Comparison of ENCODE assay signal across 12 mouse cellular contexts in genomic region chr9:34660566-34660965, GRCm38 (mm10).
A peak's percentile ranks its signal among the peaks of the same experiment; 100 is the strongest.
DNase-seq lines count a peak whose midpoint lies in the region; ATAC-seq and TF ChIP-seq lines count a peak whose summit lies in the region.
"Had no signal": no experiment of that assay in that cellular context is flagged by ENCODE, and none has a peak within 500 bp of the region (broad histone marks: within the 10 kb centered on the region; RNA-seq: fewer than 3 reads in every experiment).

No protein-coding gene starts in this region.

- H3K4me1 ChIP-seq in limb, embryonic 11.5 days (ENCODE audit: control insufficient read depth, insufficient read depth, low read length): no peaks in the 10 kb centered on the region
- 0 out of 2 replicates have a peak, but pooled peaks cover 3% of the 10 kb centered on the region for H3K4me1 ChIP-seq in limb, embryonic 10.5 days
- H3K4me1 ChIP-seq: embryonic facial prominence, embryonic 15.5 days had no signal

- H3K27ac ChIP-seq in limb, embryonic 11.5 days (replicated peaks; ENCODE audit: low read depth, low read length): no peak overlapping the region
- H3K27ac ChIP-seq in limb, embryonic 10.5 days: no peak overlapping the region
- H3K27ac ChIP-seq: embryonic facial prominence, embryonic 15.5 days had no signal

- no peak overlapping the region for H3K4me2 ChIP-seq in limb, embryonic 11.5 days (ENCODE audit: low read depth, severe bottlenecking)
- H3K4me2 ChIP-seq: embryonic facial prominence, embryonic 15.5 days had no signal

- in situ Hi-C loops in Patski (cut with MboI; ENCODE audit: low pct_unique_long_range_greater_than_20kb): loop anchor here (5.0 to 25.0 kb wide), 2 partner anchors 357 to 502 kb away; no protein-coding TSS in a partner anchor

- intact Hi-C loops in heart, postnatal 25 days (cut with DNase I): loop anchor here (2.0 to 10.0 kb wide), 2 partner anchors 88 to 354 kb away; no protein-coding TSS in a partner anchor

- TF ChIP-seq CTCF in Patski (IDR thresholded peaks at IDR 0.05): peak; percentile 73

- H3K36me3 ChIP-seq in limb, embryonic 11.5 days (ENCODE audit: control insufficient read depth, insufficient read depth, low read length): no peaks in the 10 kb centered on the region
- no peaks in the 10 kb centered on the region for H3K36me3 ChIP-seq in limb, embryonic 10.5 days
- H3K36me3 ChIP-seq: embryonic facial prominence, embryonic 15.5 days; G1E had no signal

- POLR2A ChIA-PET in Patski (lab: Charles Lee): no interaction called here

- CTCF ChIA-PET in Patski (lab: Charles Lee): interaction anchor here (0.7 to 2.3 kb wide), 15 partner anchors 8 to 355 kb away, joined by 3 to 6 read pairs (median 3); no protein-coding TSS in a partner anchor

- no peaks in the 10 kb centered on the region for H3K9me3 ChIP-seq in limb, embryonic 11.5 days (ENCODE audit: control insufficient read depth, low read length)
- no peaks in the 10 kb centered on the region for H3K9me3 ChIP-seq in limb, embryonic 10.5 days (replicated peaks)
- H3K9me3 ChIP-seq: embryonic facial prominence, embryonic 15.5 days had no signal

- DNase-seq in heart, adult 11 months: peak; percentile 55
- DNase-seq in heart, postnatal 25 days (ENCODE audit: low spot score): no peak
- peak; percentile 40 for DNase-seq in limb, embryonic 11.5 days (ENCODE audit: low spot score)
- no peak for DNase-seq in limb, embryonic 10.5 days (ENCODE audit: low spot score)
- no peak for DNase-seq in Patski (ENCODE audit: low read depth, low spot score)
- peak; percentile 13 for DNase-seq in lung, postnatal 10 days
- no peak for DNase-seq in frontal cortex, postnatal 25 days (ENCODE audit: low spot score in 2 of 2)
- DNase-seq in spleen, postnatal 10 days (ENCODE audit: low spot score in 2 of 2): no peak
- DNase-seq: adrenal gland, postnatal 25 days; kidney, adult 9 months had no signal

- 84% methylated on average over 1 of the region's 1 CpGs for WGBS in limb, embryonic 11.5 days
- WGBS in limb, embryonic 10.5 days: 84% methylated on average over 1 of the region's 1 CpGs

- no peak overlapping the region for H3K9ac ChIP-seq in limb, embryonic 11.5 days (ENCODE audit: low read length)
- H3K9ac ChIP-seq: embryonic facial prominence, embryonic 15.5 days had no signal

- H3K4me3 ChIP-seq in limb, embryonic 11.5 days (ENCODE audit: low read depth, low read length): no peak overlapping the region
- no peak overlapping the region for H3K4me3 ChIP-seq in limb, embryonic 10.5 days
- H3K4me3 ChIP-seq: embryonic facial prominence, embryonic 15.5 days had no signal

- H3K27me3 ChIP-seq in limb, embryonic 11.5 days (ENCODE audit: control insufficient read depth, insufficient read depth, low read length): no peaks in the 10 kb centered on the region
- H3K27me3 ChIP-seq in limb, embryonic 10.5 days (ENCODE audit: low read depth, poor library complexity, severe bottlenecking): no peaks in the 10 kb centered on the region
- H3K27me3 ChIP-seq in Patski: no peaks in the 10 kb centered on the region
- H3K27me3 ChIP-seq: embryonic facial prominence, embryonic 15.5 days had no signal

- no peak for ATAC-seq in limb, embryonic 11.5 days (ENCODE audit: insufficient number of reproducible peaks, low FRiP score, low TSS enrichment, low read depth)
- no peak for ATAC-seq in Patski

Comparison
In these comparisons a context has a peak if more than half of its experiments do, and no peak if none do; other contexts are left out.
1. DNase-seq: peak in heart, adult 11 months (single experiment), limb, embryonic 11.5 days (single experiment) and lung, postnatal 10 days (single experiment); none in heart, postnatal 25 days (single experiment), limb, embryonic 10.5 days (single experiment), Patski (single experiment), frontal cortex, postnatal 25 days (0 of 2) and spleen, postnatal 10 days (0 of 2).